Mouse (Mus musculus) CH12.LX (cell line): ENCODE measurements around the gene Stard7. TPM values are rescaled to one million over a fixed set of nuclear protein-coding genes. Genes with fewer than 3 reads are reported as not detected.

ENCODE experiments used
- DNase-seq: peaks from one replicate; pipeline ENCODE4 v3.0.0-alpha.2; 2013; ENCODE audit errors: extremely low read depth
- H3K27ac ChIP-seq: 2 replicates; pipeline ENCODE4 v1.5.1; 2012; ENCODE audit warnings: low read depth, mild to moderate bottlenecking, control low read depth, moderate library complexity; ENCODE audit not compliant: insufficient read depth
- H3K27me3 ChIP-seq: replicated peaks from 2 replicates; pipeline ENCODE3; 2012; ENCODE audit warnings: inconsistent platforms
- H3K36me3 ChIP-seq, 2 experiments: replicated peaks in 1 of 2; 2 replicates each; pipeline versions ENCODE3 to v1.6.1; 2012; ENCODE audit warnings: inconsistent platforms in 1 of 2, low read length in 1 of 2, mild to moderate bottlenecking in 1 of 2, mixed read lengths in 1 of 2, moderate library complexity in 1 of 2; ENCODE audit not compliant: control insufficient read depth in 1 of 2, insufficient read depth in 1 of 2
- H3K4me1 ChIP-seq, 2 experiments: 2 replicates each; pipeline ENCODE4 v1.6.1; 2012; ENCODE audit warnings: inconsistent platforms in 1 of 2, moderate library complexity in 1 of 2; ENCODE audit not compliant: insufficient read depth in 2 of 2, control insufficient read depth in 1 of 2
- H3K4me2 ChIP-seq: 2 replicates; pipeline ENCODE4 v1.6.1; 2012; ENCODE audit warnings: low read depth, mild to moderate bottlenecking, control low read depth; ENCODE audit not compliant: poor library complexity, insufficient read depth, severe bottlenecking
- H3K4me3 ChIP-seq, 3 experiments: fragments of 150-350 bp in 1 of 3; sonication (generic) in 1 of 3; replicated peaks in 1 of 3; 2 replicates each; pipeline versions ENCODE3 to v1.5.1; 2011 to 2012; ENCODE audit warnings: low read depth in 2 of 3, low read length in 2 of 3, mild to moderate bottlenecking in 2 of 3, moderate library complexity in 2 of 3, control low read depth in 1 of 3, improper control_type of control experiment in 1 of 3, inconsistent platforms in 1 of 3, mixed read lengths in 1 of 3; ENCODE audit not compliant: poor library complexity in 1 of 3
- H3K79me2 ChIP-seq: replicated peaks from 2 replicates; pipeline ENCODE4 v1.6.1; 2012; ENCODE audit warnings: mild to moderate bottlenecking, moderate library complexity; ENCODE audit not compliant: control insufficient read depth, poor library complexity, insufficient read depth, severe bottlenecking; ENCODE audit errors: extremely low read depth
- H3K9ac ChIP-seq: 2 replicates; pipeline ENCODE4 v1.6.1; 2012; ENCODE audit warnings: low read depth, mild to moderate bottlenecking, control low read depth, moderate library complexity; ENCODE audit not compliant: insufficient read depth
- H3K9me3 ChIP-seq: replicated peaks from 2 replicates; pipeline ENCODE3; 2012; ENCODE audit warnings: low read length, inconsistent platforms, mixed read lengths
- CHD1 ChIP-seq: IDR thresholded peaks from 2 replicates; pipeline ENCODE4 v1.6.1; 2012; ENCODE audit warnings: low read depth, low read length, improper control_type of control experiment, inconsistent platforms
- CHD2 ChIP-seq: IDR thresholded peaks from 2 replicates; pipeline ENCODE4 v1.6.1; 2011; ENCODE audit warnings: low read length, improper control_type of control experiment
- CTCF ChIP-seq, 2 experiments: IDR thresholded peaks in 1 of 2; conservative IDR thresholded peaks in 1 of 2; 2 replicates each; pipeline ENCODE4 v1.5.1; 2011 to 2012; ENCODE audit warnings: low read depth in 2 of 2, low read length in 2 of 2, improper control_type of control experiment in 1 of 2, inconsistent platforms in 1 of 2, mild to moderate bottlenecking in 1 of 2, moderate library complexity in 1 of 2
- E2F4 ChIP-seq: IDR thresholded peaks from 2 replicates; pipeline ENCODE4 v1.6.1; 2011; ENCODE audit warnings: low read depth, low read length, improper control_type of control experiment; ENCODE audit not compliant: insufficient replicate concordance
- ELF1 ChIP-seq: IDR thresholded peaks from 2 replicates; pipeline ENCODE4 v1.6.1; 2014; ENCODE audit warnings: low read depth, mild to moderate bottlenecking, inconsistent platforms, low read length, improper control_type of control experiment
- EP300 ChIP-seq: IDR thresholded peaks from 2 replicates; pipeline ENCODE4 v1.6.1; 2011; ENCODE audit warnings: low read length, improper control_type of control experiment
- ETS1 ChIP-seq: conservative IDR thresholded peaks from 2 replicates; pipeline ENCODE4 v1.6.1; 2012; ENCODE audit warnings: low read depth, mild to moderate bottlenecking, inconsistent platforms, low read length, improper control_type of control experiment, moderate library complexity
- GABPA ChIP-seq: IDR thresholded peaks from 2 replicates; pipeline ENCODE4 v1.6.1; 2012; ENCODE audit warnings: low read depth, low read length, improper control_type of control experiment, inconsistent platforms; ENCODE audit not compliant: insufficient replicate concordance
- HCFC1 ChIP-seq: IDR thresholded peaks from 2 replicates; pipeline ENCODE4 v1.6.1; 2012; ENCODE audit warnings: low read depth, mild to moderate bottlenecking, inconsistent platforms, low read length, improper control_type of control experiment
- JUN ChIP-seq: IDR thresholded peaks from 2 replicates; pipeline ENCODE4 v1.6.1; 2011; ENCODE audit warnings: low read depth, mild to moderate bottlenecking, low read length, improper control_type of control experiment, moderate library complexity; ENCODE audit not compliant: insufficient read depth
- JUND ChIP-seq: conservative IDR thresholded peaks from 2 replicates; pipeline ENCODE4 v1.6.1; 2011; ENCODE audit warnings: low read depth, low read length, improper control_type of control experiment
- MAX ChIP-seq: IDR thresholded peaks from 2 replicates; pipeline ENCODE4 v1.6.1; 2011; ENCODE audit warnings: low read length, improper control_type of control experiment
- MAZ ChIP-seq: IDR thresholded peaks from 2 replicates; pipeline ENCODE4 v1.6.1; 2012; ENCODE audit warnings: low read depth, mild to moderate bottlenecking, inconsistent platforms, low read length, improper control_type of control experiment, moderate library complexity
- MYC ChIP-seq: IDR thresholded peaks from 2 replicates; pipeline ENCODE4 v1.6.1; 2011; ENCODE audit warnings: low read depth, mild to moderate bottlenecking, improper control_type of control experiment, low read length
- NELFE ChIP-seq: IDR thresholded peaks from 2 replicates; pipeline ENCODE4 v1.6.1; 2011; ENCODE audit warnings: low read depth, low read length, improper control_type of control experiment
- POLR2AphosphoS2 ChIP-seq: IDR thresholded peaks from 2 replicates; pipeline ENCODE4 v1.6.1; 2011; ENCODE audit warnings: low read depth, low read length, improper control_type of control experiment
- RAD21 ChIP-seq: IDR thresholded peaks from 2 replicates; pipeline ENCODE4 v1.6.1; 2011; ENCODE audit warnings: low read depth, mild to moderate bottlenecking, low read length, improper control_type of control experiment, moderate library complexity
- RCOR1 ChIP-seq: conservative IDR thresholded peaks from 2 replicates; pipeline ENCODE4 v1.6.1; 2012; ENCODE audit warnings: low read depth, mild to moderate bottlenecking, inconsistent platforms, low read length, improper control_type of control experiment
- SIN3A ChIP-seq: IDR thresholded peaks from 2 replicates; pipeline ENCODE4 v1.6.1; 2012; ENCODE audit warnings: low read length, improper control_type of control experiment, inconsistent platforms
- ZKSCAN1 ChIP-seq: IDR thresholded peaks from 2 replicates; pipeline ENCODE4 v1.6.1; 2012; ENCODE audit warnings: low read depth, inconsistent platforms, low read length, improper control_type of control experiment, borderline replicate concordance
- dilution Hi-C: fragments of 300-500 bp; cut with MboI; formaldehyde crosslinking; loops from 2 replicates; pipeline ENCODE4 v1.14.3; 2020; ENCODE audit warnings: low sequenced_read_pairs; ENCODE audit not compliant: extremely low pct_unique_long_range_greater_than_20kb, extremely low pct_ligation_motif_present
- in situ Hi-C: fragments of 300-500 bp; cut with MboI; formaldehyde crosslinking; loops from 3 replicates; pipeline ENCODE4 v1.14.3; 2019; ENCODE audit warnings: low sequenced_read_pairs, low pct_ligation_motif_present, low pct_unique_long_range_greater_than_20kb, mixed read lengths
- polyA plus RNA-seq: library from polyadenylated mRNA; unstranded; fragments of >175 nt; gene quantifications from 2 replicates; pipeline ENCODE4 v1.2.1, GENCODE M21; 2012; ENCODE audit warnings: low read depth; ENCODE audit not compliant: insufficient read length
- total RNA-seq, 2 experiments: library from RNA; depleted of rRNA; stranded (reverse); fragments of 300-350 nt in 1 of 2; fragments of >200 nt in 1 of 2; gene quantifications; 2 replicates each; pipeline ENCODE4 v1.2.3; 2012 to 2014

Gene Stard7
- total and polyA plus RNA-seq, 3 experiments = 69.0 to 122 (median 80.6) TPM

DNA sequence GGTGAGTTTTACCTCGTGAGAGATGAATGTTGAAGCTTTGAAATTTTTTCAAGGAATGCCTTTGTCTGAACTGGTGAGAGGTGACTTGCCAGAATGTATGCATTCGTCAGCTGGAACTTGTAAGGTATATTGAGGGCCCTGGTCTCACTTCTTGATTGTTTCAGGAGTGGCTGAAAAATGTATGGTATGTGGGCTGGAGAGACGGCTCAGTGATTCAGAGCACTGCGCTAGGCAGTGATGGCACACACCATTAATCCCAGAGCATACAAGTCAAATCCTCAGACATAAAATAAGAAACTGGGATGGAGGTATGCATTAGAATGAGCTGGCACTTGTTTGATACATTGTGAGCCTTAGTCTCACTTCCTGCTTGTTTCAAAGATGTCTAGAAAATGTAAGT is 22.2 kb downstream of the Stard7 start:
- Histone ChIP-seq H3K36me3 (peaks cover 41 to 79% of the 10 kb centered on the region in 2 experiments), H3K9ac (no peak overlapping the region), H3K4me2 (no peak overlapping the region), H3K27ac (no peak overlapping the region), H3K79me2 (no peaks in the 10 kb centered on the region), H3K4me3 (no peak overlapping the region), H3K27me3 (no peaks in the 10 kb centered on the region), H3K4me1 (no peaks in the 10 kb centered on the region), H3K9me3 (no peaks in the 10 kb centered on the region)
- in situ Hi-C loops (no loop called here), dilution Hi-C loops (no loop called here)
- no peak for DNase-seq
- TF ChIP-seq NELFE (no peak), E2F4 (no peak), CHD1 (no peak), RAD21 (no peak), ELF1 (no peak), CTCF (conservative IDR thresholded peaks at IDR 0.05 in 1 of 2, IDR thresholded peaks at IDR 0.05 in 1 of 2; ENCODE audit: low read depth in 2 of 2, low read length in 2 of 2) (no peak), ZKSCAN1 (no peak)

- H3K79me2 ChIP-seq = no peaks in the 10 kb centered on the region
- no peak for DNase-seq
- TF ChIP-seq HCFC1 = no peak
- no peak for TF ChIP-seq RCOR1
- TF ChIP-seq GABPA = no peak
- TF ChIP-seq JUND = no peak
- TF ChIP-seq MAZ = no peak
- TF ChIP-seq JUN = no peak
- TF ChIP-seq POLR2AphosphoS2 = no peak
- TF ChIP-seq RAD21 = no peak
- no peak for TF ChIP-seq ETS1
- no peak for TF ChIP-seq MYC
- no peak for TF ChIP-seq SIN3A
- no peak for TF ChIP-seq CHD2
- no peak for TF ChIP-seq EP300
- no peak for TF ChIP-seq MAX
- no peaks in the 10 kb centered on the region for H3K9me3 ChIP-seq
- H3K9ac ChIP-seq = no peak overlapping the region
- H3K36me3 ChIP-seq = peaks cover 45 to 82% of the 10 kb centered on the region in 2 experiments
- H3K27ac ChIP-seq = no peak overlapping the region
- in situ Hi-C loops = no loop called here
- H3K4me2 ChIP-seq = no peak overlapping the region
- H3K4me3 ChIP-seq = no peak overlapping the region
- H3K27me3 ChIP-seq = no peaks in the 10 kb centered on the region
- H3K4me1 ChIP-seq = peaks cover 4 to 18% of the 10 kb centered on the region in 2 experiments
- dilution Hi-C loops = no loop called here
Measured at GRCm38 (mm10) chr2:127297001-127297805, 27.2 kb downstream of the Stard7 start.
